Mouse (Mus musculus) brain, embryonic 14.5 days (tissue): ENCODE measurements around the gene Rrp12. TPM values are rescaled to one million over a fixed set of nuclear protein-coding genes. Genes with fewer than 3 reads are reported as not detected.
"Not testable (repeated sequence)": the region's sequence is repeated elsewhere in the genome, so short reads cannot be mapped to it uniquely, and the experiment has no call there.

Experiments
- DNase-seq: peaks from one replicate; pipeline ENCODE4 v3.0.0-alpha.2; 2011; ENCODE audit warnings: low read depth
- CTCF ChIP-seq: fragments of 200-500 bp; IDR thresholded peaks from 2 replicates; pipeline ENCODE4 v1.5.1; 2012; ENCODE audit warnings: inconsistent platforms, mild to moderate bottlenecking, moderate library complexity, borderline replicate concordance; ENCODE audit not compliant: insufficient read depth, insufficient read length; ENCODE audit errors: extremely low read depth
- POLR2A ChIP-seq: fragments of 200-500 bp; IDR thresholded peaks from 2 replicates; pipeline ENCODE4 v1.6.1; 2012; ENCODE audit warnings: mild to moderate bottlenecking, inconsistent platforms, borderline replicate concordance; ENCODE audit not compliant: poor library complexity, insufficient read depth, insufficient read length, severe bottlenecking; ENCODE audit errors: extremely low read depth
- polyA plus RNA-seq: library from polyadenylated mRNA; depleted of rRNA; stranded (reverse); fragments of >200 nt; gene quantifications from 2 replicates; pipeline ENCODE4 v1.2.3, GENCODE M21; 2012; rRNA removed

Gene Rrp12
- 14.7 and 17.1 TPM in 2 replicates for polyA plus RNA-seq

DNA sequence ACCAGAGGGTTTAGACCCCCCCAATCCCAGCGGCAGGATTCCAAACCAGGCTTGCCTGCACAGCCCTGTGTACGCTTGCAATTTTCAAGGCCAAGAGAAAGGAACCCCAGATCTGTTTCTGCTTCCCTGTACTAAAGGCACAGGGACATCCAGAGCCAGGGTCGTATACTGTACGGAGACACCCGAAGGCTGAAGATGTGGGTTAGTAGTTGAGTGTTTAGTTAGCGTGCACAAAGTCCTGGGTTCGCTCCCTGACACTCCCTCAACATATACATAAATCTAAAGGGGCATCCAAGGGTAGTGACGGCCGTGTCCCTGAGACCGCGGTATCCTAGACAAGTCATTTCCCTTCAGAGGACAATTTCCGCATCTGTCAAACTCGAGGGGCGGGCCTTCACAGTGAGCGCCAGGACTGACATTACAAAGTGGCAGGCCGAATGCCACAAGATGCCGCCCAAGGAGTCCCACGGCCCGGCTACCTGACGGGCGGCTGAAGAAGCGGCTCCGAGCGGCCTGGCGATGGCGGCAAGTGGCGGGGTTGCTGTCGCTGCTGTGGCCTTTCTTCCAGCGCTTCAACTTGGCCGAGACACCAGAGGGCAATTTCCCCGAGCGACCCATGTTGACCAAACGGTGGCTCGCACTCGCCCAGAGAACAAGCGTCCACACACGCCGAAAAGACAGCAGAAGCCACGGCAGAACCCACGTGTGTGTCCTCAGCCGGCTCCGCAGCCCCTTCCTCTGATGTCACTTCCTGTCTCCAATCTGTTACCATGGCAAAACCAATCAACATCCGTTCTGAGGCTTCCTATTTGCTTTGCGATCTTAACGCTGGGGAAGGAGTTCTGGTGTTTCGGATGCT is at the start of gene Rrp12:
Gene Rrp12, minus strand, starts transcription at position 714 of the 859 bp plus-strand sequence.
- DNase-seq = peak; percentile 97
- TF ChIP-seq POLR2A (no peak; the same call in 1 of the 2 replicates), CTCF (no peak)

DNA sequence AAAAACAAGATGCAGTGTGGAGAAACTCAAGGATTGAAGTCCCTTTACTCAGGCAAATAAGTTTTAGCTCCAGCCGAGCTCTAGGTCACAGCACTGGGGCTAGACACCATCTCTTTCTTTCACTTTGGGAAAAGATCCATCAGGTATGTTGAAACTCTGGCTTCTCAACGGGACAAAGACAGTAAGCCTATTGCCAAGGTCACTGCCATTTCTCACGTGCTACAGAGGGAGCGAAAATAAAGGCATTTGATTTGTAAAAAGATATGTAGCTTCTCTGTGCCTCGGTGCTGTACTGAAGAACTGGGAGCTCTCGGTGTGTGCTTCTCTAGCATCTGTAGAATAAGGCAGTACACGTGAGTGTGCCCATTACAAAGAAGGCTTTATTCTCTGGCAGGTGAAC is 47.9 kb upstream of the Rrp12 start:
- no peak for TF ChIP-seq POLR2A
- TF ChIP-seq CTCF = no peak

DNA sequence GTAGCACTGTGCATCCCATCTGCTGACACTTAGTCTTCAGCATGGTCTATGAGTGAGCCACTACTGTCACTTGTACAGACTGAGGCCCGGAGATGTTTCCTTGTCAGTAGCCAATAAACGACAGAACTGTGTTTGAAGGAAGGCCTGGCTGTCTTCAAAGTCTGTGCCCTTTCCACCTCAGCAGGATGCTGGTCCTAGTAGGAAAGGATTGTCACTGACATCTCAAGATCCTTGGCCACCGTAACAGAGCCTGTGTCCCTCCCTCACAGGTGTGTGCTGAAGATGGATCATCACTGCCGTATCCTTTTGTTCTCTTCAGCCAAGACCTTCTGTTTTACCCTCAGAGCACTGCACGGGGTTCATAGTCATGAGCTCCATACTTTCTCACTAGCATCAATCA is 42.6 kb upstream of the Rrp12 start:
- no peak for DNase-seq
- no peak for TF ChIP-seq POLR2A

More for the DNA sequence above, 47.9 kb upstream of the Rrp12 start:
- no peak for DNase-seq

DNA sequence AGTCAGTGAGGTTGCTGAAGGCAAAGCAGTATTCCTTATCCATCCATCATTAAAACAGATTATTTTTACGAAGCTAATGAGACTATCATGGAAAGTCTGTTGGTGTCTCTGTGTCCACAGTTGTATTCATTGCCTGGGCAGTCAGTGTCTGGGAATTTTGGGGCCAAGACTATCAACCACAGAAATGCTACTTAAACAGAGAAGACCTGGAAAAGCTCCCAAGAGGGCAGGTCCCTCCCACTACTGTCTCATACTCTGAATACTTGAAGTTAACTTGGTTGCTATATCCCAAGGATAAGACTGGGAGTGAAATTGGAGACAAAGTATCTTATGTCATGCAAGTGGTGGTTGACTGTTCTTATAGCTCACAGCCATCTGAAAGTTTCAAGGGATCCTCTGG is 39.9 kb upstream of the Rrp12 start:
- DNase-seq = no peak
- TF ChIP-seq CTCF (no peak), POLR2A (no peak)

DNA sequence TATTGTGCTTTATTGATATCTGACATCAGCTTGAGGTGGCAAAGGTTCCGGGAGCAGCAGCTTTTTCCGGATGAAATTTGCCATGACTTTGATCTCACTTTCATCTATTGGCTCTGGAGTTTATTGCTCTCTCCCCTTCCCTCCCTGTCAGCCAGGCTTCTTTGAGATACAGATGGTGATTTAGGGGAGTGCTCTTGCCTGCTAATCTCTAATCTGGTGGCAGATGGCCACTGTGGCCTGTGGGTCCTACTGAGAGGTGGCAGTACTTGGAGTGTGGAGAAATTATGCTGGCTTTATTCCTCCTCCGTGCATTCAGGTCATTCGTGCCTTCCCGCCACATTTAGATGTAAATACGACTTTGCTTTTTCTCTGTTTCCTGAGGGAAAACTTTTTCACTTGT is 38.2 kb upstream of the Rrp12 start:
- TF ChIP-seq POLR2A = no peak
- TF ChIP-seq CTCF = no peak
- peak; percentile 54 for DNase-seq

DNA sequence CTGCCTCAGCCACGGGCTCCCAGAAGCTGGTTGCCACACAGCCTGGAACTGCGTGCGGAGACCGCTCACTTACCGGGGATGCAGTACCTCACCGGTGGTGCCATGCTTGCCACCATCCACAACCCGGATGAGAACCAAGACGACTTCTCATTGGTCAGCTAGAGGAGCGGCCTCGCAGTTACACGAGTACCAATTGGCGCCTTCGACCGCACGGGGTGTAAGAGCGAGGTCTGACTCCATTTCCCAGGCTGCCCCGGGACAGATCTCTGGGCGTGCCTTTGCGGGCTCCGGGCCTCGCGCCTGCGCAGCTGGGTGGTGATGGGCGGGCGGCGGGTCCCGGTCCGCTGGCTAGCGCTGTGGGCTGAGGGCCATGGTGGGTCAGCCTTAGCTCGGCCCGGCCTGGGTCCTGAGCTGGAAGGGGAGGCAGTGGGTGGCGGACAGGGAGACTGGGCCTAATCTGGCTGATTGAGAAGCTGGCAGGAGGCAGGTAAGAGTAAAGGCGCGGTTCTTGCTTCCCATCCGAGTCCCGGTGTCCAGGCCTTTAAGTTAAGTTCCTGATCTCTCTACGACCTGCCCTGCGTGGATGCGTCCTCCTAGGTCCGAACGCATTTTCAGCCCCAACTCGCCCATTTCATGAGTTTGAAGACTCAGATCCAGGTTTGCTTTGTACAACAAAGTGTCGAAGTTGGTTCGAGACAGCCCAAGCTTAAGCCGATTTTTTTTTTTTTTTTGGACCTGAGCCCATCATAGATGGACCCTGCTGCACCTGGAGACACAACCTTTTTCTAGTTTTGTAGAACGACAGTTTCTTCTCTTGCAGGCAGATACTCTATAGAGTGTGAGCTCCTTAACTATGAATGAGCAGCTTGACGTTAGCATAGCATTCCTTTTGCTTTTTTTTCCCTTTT is 37.5 kb upstream of the Rrp12 start, which contains the start of the genes Exosc1 and Zdhhc16:
Gene Exosc1, minus strand, starts transcription at position 245 of the 908 bp plus-strand sequence.
Gene Zdhhc16, plus strand, starts transcription at position 302 of the 908 bp plus-strand sequence.
- TF ChIP-seq CTCF (no peak), POLR2A (peak; percentile 93)
- peak; percentile 99 for DNase-seq

DNA sequence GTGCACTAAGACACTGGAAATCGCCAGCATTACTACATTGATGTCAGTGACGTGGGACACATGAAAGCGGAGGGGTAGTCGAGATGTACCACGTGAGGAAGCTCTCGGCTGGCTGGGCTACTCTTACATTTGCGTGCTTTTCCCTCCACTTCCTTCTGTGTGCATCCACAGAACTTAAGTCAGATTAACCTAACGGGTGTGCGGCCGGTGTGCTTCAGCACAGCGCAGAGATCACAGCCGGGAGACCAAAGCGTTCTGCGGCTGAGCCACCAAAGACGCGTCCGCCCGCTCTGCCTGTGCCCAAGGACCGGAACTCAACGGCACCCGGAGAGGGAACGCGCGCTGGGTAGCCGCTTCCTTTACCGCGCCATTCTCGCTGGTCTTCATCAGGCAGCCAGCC is 36.7 kb upstream of the Rrp12 start:
- DNase-seq = no peak
- TF ChIP-seq POLR2A (no peak), CTCF (no peak)

DNA sequence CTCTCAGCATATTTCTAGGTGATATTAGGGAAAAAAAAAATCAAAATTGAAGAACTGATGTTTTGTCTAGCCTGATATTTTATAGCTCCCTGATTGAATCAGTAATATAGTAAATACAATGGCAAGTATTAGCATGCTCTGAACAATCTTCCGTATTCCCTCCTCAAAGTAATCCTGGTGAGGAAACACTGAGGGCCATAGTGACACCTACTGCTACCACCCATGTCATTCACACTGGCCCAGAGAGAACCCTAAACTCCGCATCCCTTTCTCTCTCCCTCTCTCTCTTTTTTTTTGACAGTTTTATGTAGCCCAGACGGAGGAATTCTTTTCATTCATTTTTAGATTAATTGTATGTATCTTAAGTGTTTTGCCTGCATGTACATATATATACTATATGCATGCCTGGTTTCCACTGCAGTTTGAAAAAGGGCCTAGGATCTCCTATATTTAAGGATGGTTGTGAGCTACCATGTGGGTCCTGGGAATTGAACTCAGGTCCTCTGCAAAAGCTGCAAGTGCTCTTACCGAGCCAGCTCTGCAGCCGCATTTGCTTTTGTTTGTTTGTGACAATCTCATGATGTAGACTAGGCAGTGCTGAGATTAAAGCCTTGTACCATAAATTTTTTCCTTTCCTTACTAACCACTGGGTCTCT is 24.6 kb upstream of the Rrp12 start:
- TF ChIP-seq POLR2A (no peak), CTCF (no peak)
- DNase-seq = no peak

DNA sequence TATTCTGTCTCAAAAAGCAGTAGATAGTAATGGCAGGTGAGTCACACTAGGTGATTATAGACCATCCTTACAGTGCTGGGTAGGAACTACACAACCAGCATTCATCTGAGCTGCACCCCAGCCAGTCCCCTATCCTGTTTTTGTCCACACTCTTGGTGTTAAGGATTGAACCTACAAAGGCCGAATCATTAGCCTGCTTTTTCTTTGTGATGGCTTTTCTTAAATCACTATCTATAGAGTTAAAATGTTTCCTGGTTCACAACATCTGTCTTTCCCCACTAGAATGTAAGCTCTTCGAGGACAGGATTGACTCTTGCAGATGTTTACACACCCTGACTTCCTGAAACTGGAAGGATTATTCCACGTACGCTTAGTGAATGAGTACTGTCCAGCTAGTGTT is 23.5 kb upstream of the Rrp12 start:
- DNase-seq = no peak
- TF ChIP-seq POLR2A = no peak
- no peak for TF ChIP-seq CTCF

DNA sequence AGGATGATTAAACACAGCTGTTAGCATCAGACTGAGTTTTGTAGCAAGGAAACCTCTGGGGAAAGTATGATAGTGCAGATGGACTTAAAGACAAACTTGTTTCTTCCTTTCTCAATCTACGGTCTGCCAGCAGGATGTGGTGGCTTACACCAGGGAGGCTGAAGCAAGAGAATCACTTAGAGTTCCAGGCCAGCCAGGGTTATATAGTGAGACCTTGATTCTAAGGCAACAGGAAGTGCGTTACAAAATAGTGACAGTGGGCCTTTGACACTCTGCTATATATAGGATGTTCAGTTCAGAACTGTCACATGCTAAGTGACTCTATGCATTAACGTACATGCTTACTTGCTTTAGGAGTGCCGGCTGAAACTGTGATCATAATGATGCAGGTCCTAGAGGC is 20.9 kb upstream of the Rrp12 start:
- DNase-seq = no peak
- TF ChIP-seq CTCF (no peak), POLR2A (no peak)

DNA sequence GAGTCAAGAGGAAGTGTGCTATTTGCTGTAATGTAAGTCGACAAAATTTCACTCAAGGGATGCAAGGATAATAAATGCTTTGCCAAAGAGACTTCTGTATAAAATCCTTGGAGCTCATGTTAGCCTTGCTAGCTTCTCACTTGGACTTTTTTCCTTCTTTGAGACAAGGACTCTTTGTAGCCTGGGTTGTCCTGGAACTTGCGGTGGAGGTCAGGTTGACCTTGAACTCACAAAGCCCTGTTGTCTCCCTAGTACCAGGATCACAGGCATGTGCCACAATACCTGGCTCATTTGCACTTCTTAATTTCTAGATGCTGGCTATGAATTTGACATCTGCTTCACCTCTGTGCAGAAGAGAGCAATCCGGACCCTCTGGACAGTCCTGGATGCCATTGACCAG is 19.3 kb upstream of the Rrp12 start:
- TF ChIP-seq CTCF = no peak
- TF ChIP-seq POLR2A = no peak
- no peak for DNase-seq

DNA sequence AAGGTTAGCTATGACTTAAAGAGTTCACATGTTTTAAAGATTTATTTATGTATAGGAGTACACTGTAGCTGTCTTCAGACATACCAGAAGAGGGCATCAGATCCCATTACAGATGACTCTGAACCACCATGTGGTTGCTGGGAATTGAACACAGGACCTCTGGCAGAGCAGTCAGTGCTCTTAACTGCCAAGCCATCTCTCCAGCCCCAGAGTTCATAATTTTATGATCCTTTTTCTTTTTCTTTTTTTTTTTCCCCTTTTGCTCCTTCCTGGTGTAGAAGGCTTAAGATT is 18.6 kb upstream of the Rrp12 start:
- not testable (repeated sequence) for DNase-seq
